Comparison of ENCODE assay signal across 7 mouse cellular contexts in the genomic region with DNA sequence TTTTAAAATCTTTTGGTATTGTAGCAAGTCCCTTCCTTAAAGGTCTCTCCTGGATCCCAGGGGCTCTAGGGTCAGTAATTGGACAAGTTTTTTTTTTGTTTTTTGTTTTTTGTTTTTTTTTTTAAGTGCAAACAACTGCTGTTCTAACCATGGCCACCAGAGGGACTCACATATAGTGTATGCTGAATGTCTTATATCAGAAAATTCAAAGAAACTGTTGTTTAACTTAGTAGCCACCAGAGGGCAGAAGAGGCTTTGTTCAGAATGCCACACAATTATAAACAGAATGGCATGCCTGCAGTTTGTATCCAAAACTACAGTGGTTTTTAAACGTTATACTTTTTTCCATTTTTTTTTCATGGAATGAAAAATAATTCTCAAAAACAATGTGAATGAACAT. TPM values are rescaled to one million over a fixed set of nuclear protein-coding genes. Genes with fewer than 3 reads are reported as not detected.
A peak's percentile ranks its signal among the peaks of the same experiment; 100 is the strongest.
DNase-seq lines count a peak whose midpoint lies in the region; ATAC-seq and TF ChIP-seq lines count a peak whose summit lies in the region.

No protein-coding gene starts in this region.

- no peak for TF ChIP-seq POLR2A in cortical plate, adult 2 months (IDR thresholded peaks at IDR 0.05; ENCODE audit: extremely low read depth, insufficient read depth, low read length)

- H3K9me3 ChIP-seq in lung, embryonic 14.5 days (ENCODE audit: low read depth, low read length), result no peaks in the 10 kb centered on the region

- no peak overlapping the region for H3K4me3 ChIP-seq in lung, embryonic 14.5 days (ENCODE audit: low read depth, low read length)
- no peak overlapping the region for H3K4me3 ChIP-seq in cortical plate, adult 2 months (ENCODE audit: insufficient read depth, low read length)

- no peaks in the 10 kb centered on the region for H3K27me3 ChIP-seq in lung, embryonic 14.5 days (ENCODE audit: insufficient read depth, low read length)

- peak; percentile 62 for DNase-seq in lung, embryonic 14.5 days
- DNase-seq in lung, postnatal 14 days, result no peak
- DNase-seq in ZHBTc4 (ENCODE audit: low read depth, low spot score), result peak; percentile 76
- peak; percentile 4 for DNase-seq in kidney, postnatal 14 days
- DNase-seq in retina, embryonic 14.5 days (ENCODE audit: low spot score), result peak; percentile 80
- DNase-seq in gastrocnemius, postnatal 4 days (ENCODE audit: low spot score in 2 of 2), result no peak

- H3K4me1 ChIP-seq in lung, embryonic 14.5 days (ENCODE audit: insufficient read depth), result no peaks in the 10 kb centered on the region
- H3K4me1 ChIP-seq in cortical plate, adult 2 months (ENCODE audit: control insufficient read depth, insufficient read depth, low read length), result no peaks in the 10 kb centered on the region

- WGBS in lung, embryonic 14.5 days, result 14% methylated on average over 1 of the region's 1 CpGs

- no peaks in the 10 kb centered on the region for H3K36me3 ChIP-seq in lung, embryonic 14.5 days (ENCODE audit: insufficient read depth)

- no peak for ATAC-seq in lung, embryonic 14.5 days (ENCODE audit: insufficient read depth)

- TF ChIP-seq CTCF in lung, embryonic 14.5 days (IDR thresholded peaks at IDR 0.05; ENCODE audit: low read depth), result peak; percentile 64
- peak; percentile 12; the same call in 1 of the 2 replicates for TF ChIP-seq CTCF in cortical plate, adult 2 months (IDR thresholded peaks at IDR 0.05; ENCODE audit: extremely low read depth, insufficient read depth, low read length)

- H3K4me2 ChIP-seq in lung, embryonic 14.5 days, result no peak overlapping the region

- no peak overlapping the region for H3K9ac ChIP-seq in lung, embryonic 14.5 days

- H3K27ac ChIP-seq in lung, embryonic 14.5 days (ENCODE audit: low read depth), result no peak overlapping the region
- no peak overlapping the region for H3K27ac ChIP-seq in cortical plate, adult 2 months (ENCODE audit: insufficient read depth, low read length)

RNA-seq across cellular contexts. Expression of gene A26c2, which starts 53.6 kb away (rescaled TPM):
- polyA plus RNA-seq in lung, embryonic 14.5 days (2014; fragmentation: Nextera tagmentation; extraction: Ambion mirVana), result not detected in 2 replicates
- not detected in 2 replicates for polyA plus RNA-seq in cortical plate, adult 2 months (2012; rRNA removed)
- total RNA-seq in gastrocnemius, postnatal 4 days (2021), result not detected

Comparison
In these comparisons a context has a peak if more than half of its experiments do, and no peak if none do; other contexts are left out.
1. DNase-seq: peak in lung, embryonic 14.5 days (single experiment), ZHBTc4 (single experiment), kidney, postnatal 14 days (single experiment) and retina, embryonic 14.5 days (single experiment); none in lung, postnatal 14 days (single experiment) and gastrocnemius, postnatal 4 days (0 of 2).